Mouse (Mus musculus): ENCODE measurements around the gene Washc3. TPM values are rescaled to one million over a fixed set of nuclear protein-coding genes. Genes with fewer than 3 reads are reported as not detected.
A peak's percentile ranks its signal among the peaks of the same experiment; 100 is the strongest.

The Washc3 gene
- 23.8 and 24.2 TPM in 2 replicates for polyA plus RNA-seq (2012; rRNA removed)

DNA sequence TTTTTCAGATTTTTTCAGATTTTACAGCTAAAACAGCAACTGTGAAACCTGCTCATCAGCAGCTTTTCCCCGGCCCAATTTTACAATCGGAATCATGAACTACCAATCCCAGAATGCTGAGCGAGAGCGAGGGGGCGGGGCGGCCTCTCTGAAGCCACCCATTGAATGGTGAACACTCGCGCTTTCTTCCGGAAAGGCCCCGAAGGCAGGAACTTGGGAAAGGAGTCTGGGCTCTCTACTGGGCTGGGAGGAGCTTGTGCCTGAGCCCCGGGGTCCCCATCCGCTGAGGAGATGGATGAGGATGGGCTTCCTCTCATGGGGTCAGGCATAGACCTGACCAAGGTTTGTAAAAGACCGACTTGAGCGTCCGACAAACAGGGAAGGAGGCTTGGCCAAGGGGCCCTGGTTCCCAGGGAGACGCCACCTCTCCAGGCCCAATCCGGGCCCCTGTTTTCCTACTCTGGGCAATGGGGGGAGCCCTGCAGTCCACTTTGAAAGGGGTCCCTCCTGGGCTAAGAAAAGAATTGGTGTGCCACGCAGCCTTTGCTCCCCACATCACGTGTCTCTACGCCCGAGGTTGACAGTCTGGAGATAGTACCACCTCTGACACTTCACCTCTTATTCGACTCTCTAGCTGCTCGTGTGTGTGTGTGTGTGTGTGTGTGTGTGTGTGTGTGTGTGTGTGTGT lies at the start of gene Washc3:
Gene Washc3 (plus strand): TSS at position 143 of the 688 bp plus-strand sequence.
- TF ChIP-seq CTCF (IDR thresholded peaks at IDR 0.05; ENCODE audit: extremely low read depth, insufficient read depth, low read length) (no peak), POLR2A (IDR thresholded peaks at IDR 0.05; ENCODE audit: extremely low read depth, insufficient read depth, low read length) (peak; percentile 90)
- peak within 1 kb of the TSS; percentile 49 for H3K27ac ChIP-seq (ENCODE audit: insufficient read depth, low read length)
- peak within 1 kb of the TSS; percentile 73 for H3K4me3 ChIP-seq (ENCODE audit: insufficient read depth, low read length)
- H3K4me1 ChIP-seq (ENCODE audit: control insufficient read depth, insufficient read depth, low read length): no peaks in the 10 kb centered on the region

DNA sequence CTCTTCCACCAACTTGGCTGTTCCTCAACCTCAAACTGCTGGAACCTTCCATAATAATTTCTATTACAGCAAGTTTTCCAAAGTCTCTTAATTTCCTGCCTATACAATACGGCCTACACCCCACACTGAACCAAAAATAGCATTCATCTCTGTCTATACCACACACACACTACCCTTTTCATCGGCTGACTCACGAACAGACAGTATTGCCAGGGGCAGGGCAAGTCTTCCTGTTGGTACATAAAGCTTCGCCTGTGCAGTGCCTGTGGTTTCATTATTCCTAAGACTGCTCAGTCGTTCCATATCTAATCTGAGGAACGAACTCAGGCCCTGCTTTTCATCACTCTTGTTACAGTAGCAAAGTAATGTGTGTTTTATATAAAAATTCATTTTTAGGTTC lies 49.2 kb upstream of the Washc3 start:
- H3K27ac ChIP-seq (ENCODE audit: insufficient read depth, low read length): no peak overlapping the region
- H3K4me3 ChIP-seq (ENCODE audit: insufficient read depth, low read length): no peak overlapping the region
- H3K4me1 ChIP-seq (ENCODE audit: control insufficient read depth, insufficient read depth, low read length): no peaks in the 10 kb centered on the region
- TF ChIP-seq CTCF (IDR thresholded peaks at IDR 0.05; ENCODE audit: extremely low read depth, insufficient read depth, low read length) (no peak), POLR2A (IDR thresholded peaks at IDR 0.05; ENCODE audit: extremely low read depth, insufficient read depth, low read length) (no peak)

DNA sequence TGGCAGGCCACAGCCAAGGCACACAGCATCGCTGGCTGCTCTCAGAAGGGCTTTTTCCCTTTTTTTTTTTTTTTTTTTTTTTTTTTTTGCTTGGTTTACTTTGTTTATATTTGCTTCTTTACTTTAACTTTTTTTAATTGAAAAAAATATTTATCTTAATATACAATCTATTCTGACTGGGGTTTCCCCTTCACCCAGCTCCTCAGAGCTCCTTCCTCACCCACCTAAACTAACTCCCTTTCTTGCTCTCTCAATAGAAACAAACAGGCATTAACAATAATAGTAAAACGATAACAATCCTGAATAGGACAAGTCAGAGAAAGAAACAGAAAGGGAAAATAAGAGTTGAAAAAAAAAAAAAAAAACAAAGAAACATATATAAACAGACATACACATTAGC lies 38.8 kb upstream of the Washc3 start:
- Histone ChIP-seq H3K4me1 (ENCODE audit: control insufficient read depth, insufficient read depth, low read length) (no peaks in the 10 kb centered on the region), H3K4me3 (ENCODE audit: insufficient read depth, low read length) (no peak overlapping the region), H3K27ac (ENCODE audit: insufficient read depth, low read length) (no peak overlapping the region)
- TF ChIP-seq CTCF (IDR thresholded peaks at IDR 0.05; ENCODE audit: extremely low read depth, insufficient read depth, low read length) (no peak), POLR2A (IDR thresholded peaks at IDR 0.05; ENCODE audit: extremely low read depth, insufficient read depth, low read length) (no peak)

DNA sequence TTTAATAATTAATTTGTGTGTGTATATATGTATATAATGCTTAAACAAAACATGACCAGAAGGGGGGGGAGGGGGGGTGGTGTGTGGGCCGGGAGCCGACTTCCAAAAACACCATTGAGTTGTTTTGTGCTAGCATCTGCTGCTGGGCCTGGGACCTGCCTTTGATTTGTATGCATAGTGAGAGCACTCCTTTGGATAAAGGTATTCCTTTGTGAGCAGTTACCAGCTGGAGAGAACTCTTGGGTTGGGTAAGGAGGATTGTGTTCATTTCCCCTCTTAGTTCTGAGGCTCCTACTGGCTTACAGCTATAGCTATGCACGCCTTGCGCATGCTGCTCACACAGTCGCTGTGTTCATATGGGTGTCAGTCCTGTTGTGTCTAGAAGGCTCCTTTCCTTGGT lies 38.2 kb upstream of the Washc3 start:
- TF ChIP-seq CTCF (IDR thresholded peaks at IDR 0.05; ENCODE audit: extremely low read depth, insufficient read depth, low read length) (no peak), POLR2A (IDR thresholded peaks at IDR 0.05; ENCODE audit: extremely low read depth, insufficient read depth, low read length) (no peak)
- Histone ChIP-seq H3K4me3 (ENCODE audit: insufficient read depth, low read length) (no peak overlapping the region), H3K27ac (ENCODE audit: insufficient read depth, low read length) (no peak overlapping the region), H3K4me1 (ENCODE audit: control insufficient read depth, insufficient read depth, low read length) (no peaks in the 10 kb centered on the region)

DNA sequence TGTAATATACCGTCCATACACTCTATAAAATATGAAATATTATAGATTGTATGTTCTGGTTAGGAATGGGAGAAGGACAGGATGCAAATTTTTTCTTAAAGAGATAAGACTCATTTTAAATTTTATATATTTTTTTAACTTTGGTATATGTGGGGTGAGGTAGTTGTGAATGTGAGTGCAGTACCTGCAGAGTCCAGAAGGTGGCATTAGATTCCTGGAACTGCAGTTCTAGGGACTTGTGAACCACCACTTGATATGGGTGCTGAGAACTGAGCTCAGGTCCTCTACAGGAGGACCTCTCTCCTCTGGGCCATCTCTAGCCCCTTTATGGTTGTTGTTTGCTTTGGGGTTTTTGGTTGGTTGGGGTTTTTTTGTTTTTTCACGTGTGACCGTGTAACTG lies 34.7 kb upstream of the Washc3 start:
- TF ChIP-seq POLR2A (IDR thresholded peaks at IDR 0.05; ENCODE audit: extremely low read depth, insufficient read depth, low read length) (no peak), CTCF (IDR thresholded peaks at IDR 0.05; ENCODE audit: extremely low read depth, insufficient read depth, low read length) (0 out of 2 replicates have a peak, but pooled peaks have one; percentile 7)

DNA sequence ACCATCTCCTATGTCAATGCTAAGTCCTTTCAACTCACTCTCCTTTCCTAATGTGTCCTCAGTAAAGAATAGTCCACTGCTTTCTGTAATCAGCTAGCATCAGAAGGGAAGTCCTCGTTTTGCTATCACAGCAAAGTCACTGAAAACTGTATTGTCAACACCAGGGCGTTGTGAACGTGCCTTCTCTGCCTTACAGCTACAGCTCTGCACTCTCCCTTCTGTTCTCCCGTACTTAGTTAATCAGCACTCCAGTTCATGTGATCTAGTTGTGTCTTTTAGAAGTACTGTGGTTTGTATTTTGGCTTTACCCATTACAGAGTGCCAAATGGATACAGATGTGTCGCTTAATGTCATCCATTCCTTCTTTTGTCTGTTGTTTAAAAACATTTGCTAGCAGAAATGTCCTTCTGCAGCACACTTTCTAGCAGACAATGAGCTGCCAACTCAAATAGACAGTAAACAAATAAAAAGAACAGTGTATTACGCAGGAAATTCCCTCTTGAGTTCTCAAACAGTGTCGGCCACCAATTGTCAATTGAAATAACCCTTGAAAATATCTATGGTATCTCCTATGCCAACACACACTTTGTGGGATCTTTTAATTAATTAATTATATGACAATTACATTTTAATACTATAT lies 33.3 kb upstream of the Washc3 start:
- TF ChIP-seq POLR2A (IDR thresholded peaks at IDR 0.05; ENCODE audit: extremely low read depth, insufficient read depth, low read length): no peak
- no peak for TF ChIP-seq CTCF (IDR thresholded peaks at IDR 0.05; ENCODE audit: extremely low read depth, insufficient read depth, low read length)

More for the DNA sequence above, 34.7 kb upstream of the Washc3 start:
- no peaks in the 10 kb centered on the region for H3K4me1 ChIP-seq (ENCODE audit: control insufficient read depth, insufficient read depth, low read length)
- H3K27ac ChIP-seq (ENCODE audit: insufficient read depth, low read length): no peak overlapping the region
- no peak overlapping the region for H3K4me3 ChIP-seq (ENCODE audit: insufficient read depth, low read length)

DNA sequence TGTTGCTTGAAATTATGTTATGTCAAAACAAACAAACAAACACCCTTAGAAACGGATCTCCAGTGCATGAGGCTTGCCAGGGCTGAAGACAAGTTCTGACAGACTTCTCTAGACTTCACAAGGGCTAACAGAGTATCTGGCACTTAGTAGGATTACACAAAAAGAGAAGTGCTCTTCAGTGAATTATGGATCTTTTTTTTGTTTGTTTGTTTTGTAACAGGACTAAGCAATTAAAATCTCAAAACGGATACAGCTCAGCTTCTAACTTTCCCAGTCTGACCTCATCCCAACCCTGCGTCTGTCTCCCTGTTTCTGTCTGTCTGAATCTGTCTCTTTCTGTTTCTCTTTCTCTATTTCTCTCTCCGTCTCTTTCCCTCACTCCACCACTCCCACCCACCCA lies 352 bp upstream of the Washc3 start:
- TF ChIP-seq POLR2A (IDR thresholded peaks at IDR 0.05; ENCODE audit: extremely low read depth, insufficient read depth, low read length): no peak
- TF ChIP-seq CTCF (IDR thresholded peaks at IDR 0.05; ENCODE audit: extremely low read depth, insufficient read depth, low read length): no peak
- Histone ChIP-seq H3K27ac (ENCODE audit: insufficient read depth, low read length) (no peak overlapping the region), H3K4me1 (ENCODE audit: control insufficient read depth, insufficient read depth, low read length) (no peaks in the 10 kb centered on the region), H3K4me3 (ENCODE audit: insufficient read depth, low read length) (no peak overlapping the region; the same call in 1 of the 2 replicates)

More for the DNA sequence above, 33.3 kb upstream of the Washc3 start:
- H3K4me3 ChIP-seq (ENCODE audit: insufficient read depth, low read length): no peak overlapping the region
- H3K4me1 ChIP-seq (ENCODE audit: control insufficient read depth, insufficient read depth, low read length): no peaks in the 10 kb centered on the region
- no peak overlapping the region for H3K27ac ChIP-seq (ENCODE audit: insufficient read depth, low read length)

DNA sequence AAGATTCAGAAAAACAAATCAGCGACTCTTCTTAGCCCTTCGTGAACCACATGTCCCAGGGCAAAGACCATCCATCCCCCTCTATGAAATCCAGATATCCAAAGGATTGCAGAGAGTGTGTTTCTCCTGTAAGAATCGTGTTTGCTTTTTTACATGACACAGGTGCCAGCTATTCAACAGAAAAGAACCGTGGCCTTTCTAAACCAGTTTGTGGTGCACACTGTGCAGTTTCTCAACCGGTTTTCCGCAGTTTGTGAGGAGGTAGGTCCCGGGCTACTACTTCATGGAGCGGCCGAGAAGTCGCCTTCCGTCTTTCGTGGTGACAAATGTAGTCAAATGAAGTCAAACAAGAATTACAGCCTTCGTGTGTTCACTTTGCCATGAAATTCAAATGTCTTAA lies 757 bp downstream of the Washc3 start:
- TF ChIP-seq CTCF (IDR thresholded peaks at IDR 0.05; ENCODE audit: extremely low read depth, insufficient read depth, low read length): no peak
- TF ChIP-seq POLR2A (IDR thresholded peaks at IDR 0.05; ENCODE audit: extremely low read depth, insufficient read depth, low read length): no peak

DNA sequence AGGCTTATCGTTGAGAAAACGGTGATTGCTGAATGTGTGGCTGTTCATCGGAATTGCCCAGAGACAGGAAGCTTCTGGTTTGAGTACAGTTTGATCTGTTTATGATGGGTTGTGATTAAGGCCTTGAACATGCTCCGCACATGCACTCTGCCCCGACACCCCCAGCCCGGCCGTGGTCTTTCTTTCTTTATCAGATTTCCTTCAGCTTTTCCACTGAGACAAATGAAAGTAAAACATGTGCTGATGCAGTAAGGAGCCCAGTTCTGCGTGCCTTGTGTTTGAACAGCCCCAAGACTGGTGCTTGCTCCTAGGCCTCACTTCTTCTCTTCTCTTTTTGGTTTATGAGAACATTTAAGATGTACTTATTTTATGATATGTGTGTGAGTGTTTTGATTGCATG lies 1.7 kb downstream of the Washc3 start:
- Histone ChIP-seq H3K27ac (ENCODE audit: insufficient read depth, low read length) (no peak overlapping the region), H3K4me3 (ENCODE audit: insufficient read depth, low read length) (no peak overlapping the region), H3K4me1 (ENCODE audit: control insufficient read depth, insufficient read depth, low read length) (no peaks in the 10 kb centered on the region)
- TF ChIP-seq CTCF (IDR thresholded peaks at IDR 0.05; ENCODE audit: extremely low read depth, insufficient read depth, low read length): no peak
- TF ChIP-seq POLR2A (IDR thresholded peaks at IDR 0.05; ENCODE audit: extremely low read depth, insufficient read depth, low read length): no peak

More for the DNA sequence above, 757 bp downstream of the Washc3 start:
- no peak overlapping the region for H3K27ac ChIP-seq (ENCODE audit: insufficient read depth, low read length)
- H3K4me1 ChIP-seq (ENCODE audit: control insufficient read depth, insufficient read depth, low read length): no peaks in the 10 kb centered on the region
- peak overlapping the region; percentile 73 for H3K4me3 ChIP-seq (ENCODE audit: insufficient read depth, low read length)

DNA sequence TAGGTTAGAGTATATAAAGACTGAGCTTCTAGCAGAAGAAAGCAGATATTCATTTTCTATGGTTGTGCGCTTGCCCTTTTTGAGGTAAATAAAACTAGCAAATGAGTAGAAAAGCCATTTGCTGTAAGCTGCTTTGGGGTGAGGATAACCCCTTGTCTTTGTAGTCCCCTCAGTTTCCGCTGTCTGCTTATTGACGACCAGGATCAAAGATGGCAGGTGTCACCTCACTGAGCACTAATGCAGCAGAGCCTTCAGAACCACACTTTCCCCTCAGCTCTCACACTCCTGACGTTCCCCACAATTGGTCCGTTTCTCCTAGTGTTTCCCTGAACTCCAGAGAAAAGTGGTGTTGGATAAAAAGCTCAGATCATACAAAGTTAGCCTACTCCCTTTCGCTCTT lies 2.3 kb downstream of the Washc3 start:
- TF ChIP-seq CTCF (IDR thresholded peaks at IDR 0.05; ENCODE audit: extremely low read depth, insufficient read depth, low read length) (no peak), POLR2A (IDR thresholded peaks at IDR 0.05; ENCODE audit: extremely low read depth, insufficient read depth, low read length) (no peak)
- no peaks in the 10 kb centered on the region for H3K4me1 ChIP-seq (ENCODE audit: control insufficient read depth, insufficient read depth, low read length)
- H3K4me3 ChIP-seq (ENCODE audit: insufficient read depth, low read length): no peak overlapping the region
- H3K27ac ChIP-seq (ENCODE audit: insufficient read depth, low read length): no peak overlapping the region
